Mouse (Mus musculus) forebrain, embryonic 11.5 days (tissue): ENCODE results near the gene Arfgap3. TPM values are rescaled to one million over a fixed set of nuclear protein-coding genes. Genes with fewer than 3 reads are reported as not detected.

Source experiments
- ATAC-seq: fragments of 200-750 bp; cut with Nextera tagmentation; replicated peaks from 2 replicates; pipeline ENCODE4 v1.8.0; 2017; ENCODE audit warnings: moderate TSS enrichment; ENCODE audit not compliant: low FRiP score
- DNase-seq: peaks from one replicate; pipeline ENCODE4 v3.0.0-alpha.2; 2017; ENCODE audit warnings: low spot score
- H3K27ac ChIP-seq: fragments of 300-500 bp; sonication (generic); 2 replicates; pipeline ENCODE4 v1.5.1; 2014; ENCODE audit warnings: low read depth, low read length
- H3K27me3 ChIP-seq: fragments of 300-500 bp; sonication (generic); 2 replicates; pipeline ENCODE4 v1.6.1; 2014; ENCODE audit warnings: mild to moderate bottlenecking, low read length, mixed read lengths; ENCODE audit not compliant: control insufficient read depth, insufficient read depth
- H3K36me3 ChIP-seq: fragments of 300-500 bp; sonication (generic); 2 replicates; pipeline ENCODE4 v1.6.1; 2014; ENCODE audit warnings: mild to moderate bottlenecking, low read length, moderate library complexity, mixed read lengths; ENCODE audit not compliant: control insufficient read depth, insufficient read depth
- H3K4me1 ChIP-seq: fragments of 300-500 bp; sonication (generic); replicated peaks from 2 replicates; pipeline ENCODE4 v1.6.1; 2014; ENCODE audit warnings: low read length, mixed read lengths; ENCODE audit not compliant: control insufficient read depth, insufficient read depth
- H3K4me2 ChIP-seq: fragments of 300-500 bp; sonication (generic); 2 replicates; pipeline ENCODE4 v1.6.1; 2014; ENCODE audit warnings: low read depth, mild to moderate bottlenecking, low read length, moderate library complexity, mixed read lengths; ENCODE audit not compliant: severe bottlenecking
- H3K4me3 ChIP-seq: fragments of 300-500 bp; sonication (generic); 2 replicates; pipeline ENCODE4 v1.5.1; 2014; ENCODE audit warnings: low read depth, low read length
- H3K9ac ChIP-seq: fragments of 300-500 bp; sonication (generic); 2 replicates; pipeline ENCODE4 v1.6.1; 2014; ENCODE audit warnings: low read length
- H3K9me3 ChIP-seq: fragments of 300-500 bp; sonication (generic); 2 replicates; pipeline ENCODE4 v1.6.1; 2016; ENCODE audit warnings: low read length, mixed read lengths; ENCODE audit not compliant: control insufficient read depth
- WGBS: fragments of 180-500 bp; shearing (Covaris S2); extraction: QIAGEN DNeasy Blood & Tissue Kit; methylation state at CpG from one replicate; pipeline ENCODE4 v1.1.7; 2014; 5-methylcytosine and 5-hydroxymethylcytosine counted together
- polyA plus RNA-seq: library from polyadenylated mRNA; unstranded; fragments of >200 nt; fragmentation: Nextera tagmentation; extraction: Ambion mirVana; gene quantifications from 2 replicates; pipeline ENCODE4 v1.2.1, GENCODE M21; 2014

The Arfgap3 gene
- polyA plus RNA-seq, 1 experiment from 2014 or later, result 35.0 TPM

- ATAC-seq, result no peak
- Histone ChIP-seq H3K9me3 (no peaks in the 10 kb centered on the region), H3K27ac (no peak overlapping the region), H3K27me3 (peaks cover 28% of the 10 kb centered on the region), H3K4me3 (peak overlapping the region; percentile 44), H3K36me3 (no peaks in the 10 kb centered on the region), H3K4me2 (peak overlapping the region; percentile 94), H3K4me1 (peaks cover 4% of the 10 kb centered on the region; the same call in 1 of the 2 replicates), H3K9ac (peak overlapping the region; percentile 51; the same call in 1 of the 2 replicates)
- under 1% methylated on average over 19 of the region's 20 CpGs for WGBS
- no peak for DNase-seq
Measured at GRCm38 (mm10) chr15:83250651-83251175, 99.3 kb downstream of the Arfgap3 start.

Other genes with a start within 250 kb of the Arfgap3 start
- gene Rrp7a, start 227.4 kb downstream of the Arfgap3 start, polyA plus RNA-seq, result 71.2 and 79.7 TPM in 2 replicates
- 183 and 196 TPM in 2 replicates for gene Poldip3, start 200.9 kb downstream of the Arfgap3 start, polyA plus RNA-seq
- 161 and 181 TPM in 2 replicates for gene Cyb5r3, start 177.7 kb downstream of the Arfgap3 start, polyA plus RNA-seq
- 1.1 and 1.7 TPM in 2 replicates for gene A4galt, start 98.5 kb downstream of the Arfgap3 start, polyA plus RNA-seq
- gene Pacsin2, start 114.4 kb upstream of the Arfgap3 start, polyA plus RNA-seq, result 48.2 and 50.5 TPM in 2 replicates
- 35.3 and 35.4 TPM in 2 replicates for gene Ttll1, start 160.6 kb upstream of the Arfgap3 start, polyA plus RNA-seq
- 2.3 and 2.5 TPM in 2 replicates for gene Bik, start 176.6 kb upstream of the Arfgap3 start, polyA plus RNA-seq
- gene Tspo, start 213.3 kb upstream of the Arfgap3 start, polyA plus RNA-seq, result 28.4 and 33.0 TPM in 2 replicates
- gene Mcat, start 213.5 kb upstream of the Arfgap3 start, polyA plus RNA-seq, result 45.7 and 53.1 TPM in 2 replicates
- 51.8 and 59.5 TPM in 2 replicates for gene Ttll12, start 244.9 kb upstream of the Arfgap3 start, polyA plus RNA-seq